Mouse (Mus musculus) monocyte, adult 5-6 weeks (primary cell): ENCODE data around the gene Gigyf1. TPM values are rescaled to one million over a fixed set of nuclear protein-coding genes. Genes with fewer than 3 reads are reported as not detected.

Experiments used
- ATAC-seq: fragments of 153-309, 156-312 bp; replicated peaks from 2 replicates; pipeline ENCODE4 v1.8.0; 2017; ENCODE audit warnings: mild to moderate bottlenecking; ENCODE audit not compliant: low TSS enrichment, insufficient number of reproducible peaks, severe bottlenecking, poor library complexity, low FRiP score
- total RNA-seq: library from RNA; stranded (forward); fragments of 200-1000, 200-491, 200-594 nt; gene quantifications from 3 replicates; pipeline ENCODE4 v1.2.3, GENCODE M21; 2017

Gigyf1 gene
- total RNA-seq, result 11.9 to 24.2 TPM (median 12.0 TPM) in 3 replicates

GRCm38 (mm10) chr5:137518436-137518835 is at the start of gene Gigyf1:
Gigyf1 (plus strand) TSS chr5:137518548.
- ATAC-seq, result no peak

DNA sequence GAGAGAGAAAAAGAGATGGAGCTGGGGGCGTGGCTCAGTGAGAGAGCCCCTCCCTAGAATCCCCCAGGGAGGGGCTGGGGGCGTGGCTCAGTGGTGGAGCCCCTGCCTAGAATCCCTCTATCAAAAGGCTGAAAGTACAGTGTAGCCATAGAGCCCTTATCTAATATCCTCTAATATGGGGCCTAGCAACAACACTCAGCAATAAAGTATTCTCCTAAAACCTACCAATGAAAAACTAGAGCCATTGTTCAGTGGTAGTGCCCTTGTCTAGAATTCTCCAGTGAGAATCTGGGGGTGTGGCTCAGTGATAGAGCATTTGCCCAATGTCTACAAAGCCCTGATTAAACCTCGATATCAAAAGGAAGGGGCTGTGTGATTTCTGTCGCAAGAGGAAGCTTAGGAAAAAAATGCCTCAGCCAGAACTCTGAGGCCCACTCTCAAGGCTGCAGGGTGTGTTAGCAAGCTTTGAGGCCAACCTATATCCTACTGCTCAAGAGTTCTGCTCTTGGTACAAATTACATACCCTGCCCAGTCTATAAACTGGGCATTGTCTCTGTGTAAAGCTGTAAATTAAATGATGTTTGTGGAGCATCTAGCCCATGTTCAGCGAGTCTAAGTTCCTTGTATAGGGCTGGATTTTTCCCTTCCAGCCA is 46.0 kb upstream of the Gigyf1 start:
- no peak for ATAC-seq

GRCm38 (mm10) chr5:137474351-137474750 is 44.0 kb upstream of the Gigyf1 start:
- ATAC-seq, result no peak

GRCm38 (mm10) chr5:137476964-137477363 is 41.4 kb upstream of the Gigyf1 start, which contains the start of gene Zan:
Zan (minus strand) TSS chr5:137477064.
- ATAC-seq, result no peak

DNA sequence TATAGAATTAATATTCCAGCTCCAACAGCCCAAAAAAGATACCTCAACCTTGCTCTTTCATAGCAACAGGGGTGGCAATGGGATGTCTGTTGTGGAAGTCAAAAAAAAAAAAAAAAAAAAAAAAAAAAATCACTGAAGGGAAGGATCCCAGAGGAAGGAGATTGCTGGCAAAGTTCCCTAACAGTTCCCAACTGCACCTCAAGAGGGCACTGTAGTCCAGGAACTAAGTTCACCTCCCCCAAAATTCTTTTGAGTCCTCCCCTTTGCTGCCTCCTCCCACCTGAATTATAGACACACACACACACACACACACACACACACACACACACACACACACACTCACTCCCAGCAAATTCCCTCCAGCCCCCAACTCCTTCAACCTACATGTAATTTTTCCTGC is 37.2 kb upstream of the Gigyf1 start:
- peak; percentile 63; the same call in 1 of the 2 replicates for ATAC-seq

GRCm38 (mm10) chr5:137481897-137482296 is 36.5 kb upstream of the Gigyf1 start:
- no peak for ATAC-seq

GRCm38 (mm10) chr5:137485071-137485850 is 33.1 kb upstream of the Gigyf1 start:
- ATAC-seq, result no peak

- ATAC-seq, result no peak
Observed at GRCm38 (mm10) chr5:137485851-137486155, 32.5 kb upstream of the Gigyf1 start.

GRCm38 (mm10) chr5:137487616-137488015 is 30.7 kb upstream of the Gigyf1 start:
- no peak for ATAC-seq

- ATAC-seq, result no peak
Observed at GRCm38 (mm10) chr5:137491559-137491958, 26.8 kb upstream of the Gigyf1 start.

- no peak for ATAC-seq
Observed at GRCm38 (mm10) chr5:137493831-137494230, 24.5 kb upstream of the Gigyf1 start.

DNA sequence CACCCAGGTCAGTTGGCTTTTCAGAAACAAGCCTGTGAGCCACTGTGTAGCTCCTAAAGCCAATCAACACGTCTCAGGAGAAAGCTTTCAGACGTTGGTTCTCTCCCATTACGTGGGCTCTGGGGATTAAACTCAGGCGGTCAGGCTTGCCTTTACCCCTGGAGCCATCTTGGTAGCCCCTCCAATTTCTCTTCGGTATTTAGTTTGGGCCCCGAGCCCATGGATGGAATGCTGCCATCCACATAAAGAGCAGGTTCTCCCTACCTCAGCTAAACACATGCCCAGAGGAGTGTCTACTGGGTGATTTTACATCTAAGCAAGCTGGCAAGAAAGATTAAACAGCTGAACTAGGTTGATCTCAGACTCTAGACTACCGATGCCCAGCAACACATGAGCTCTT is 18.2 kb upstream of the Gigyf1 start:
- ATAC-seq, result no peak

DNA sequence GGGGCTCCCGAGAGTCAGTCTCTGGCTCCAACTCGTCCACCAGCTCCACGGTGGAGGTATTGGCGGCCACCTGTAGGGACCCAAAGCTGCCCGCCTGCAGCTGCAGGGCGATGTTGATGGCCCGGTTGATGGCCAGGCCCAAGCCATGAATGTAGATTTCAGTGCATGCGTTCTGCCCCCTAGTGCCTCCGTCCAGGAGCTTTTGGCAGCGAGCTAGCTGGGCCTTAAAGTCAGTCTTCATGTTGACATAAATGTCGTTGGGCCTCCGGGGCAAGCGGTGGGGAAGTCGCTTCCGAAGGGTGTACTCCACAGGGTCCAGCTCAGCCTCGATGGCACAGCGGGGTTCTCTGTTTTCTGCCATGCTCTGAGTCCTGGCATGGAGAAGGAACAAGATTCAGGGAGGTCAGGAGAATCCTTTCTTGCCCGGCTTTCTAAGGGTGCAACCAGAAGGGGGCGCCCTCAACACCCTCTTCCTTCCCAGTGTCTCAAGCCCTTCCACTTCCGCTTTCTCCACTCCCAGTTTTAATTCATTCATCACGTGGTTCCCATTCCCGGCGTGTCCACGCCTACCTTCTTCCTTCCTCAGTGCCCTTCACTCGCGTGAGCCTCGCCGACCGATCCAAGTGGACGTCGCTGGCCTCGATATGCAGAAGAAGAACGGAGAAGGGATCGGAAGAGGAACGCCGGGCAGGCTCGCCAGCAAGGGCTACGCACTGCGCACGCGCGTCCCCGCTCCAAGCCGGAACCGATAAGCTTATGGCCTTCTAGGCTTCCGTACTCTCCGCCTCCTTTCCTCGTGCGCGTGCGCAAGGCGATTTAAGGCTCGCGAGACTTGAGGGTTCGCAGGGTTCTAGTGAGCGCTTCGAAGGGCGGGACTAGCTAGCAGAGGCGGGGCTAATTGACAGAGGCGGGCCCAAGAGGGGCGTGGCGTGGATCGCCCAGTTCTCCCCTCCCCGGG is 16.4 kb upstream of the Gigyf1 start, which contains the start of gene Pop7:
Pop7 (minus strand) TSS at position 810 of the 958 bp plus-strand sequence.
- ATAC-seq, result peak; percentile 85

DNA sequence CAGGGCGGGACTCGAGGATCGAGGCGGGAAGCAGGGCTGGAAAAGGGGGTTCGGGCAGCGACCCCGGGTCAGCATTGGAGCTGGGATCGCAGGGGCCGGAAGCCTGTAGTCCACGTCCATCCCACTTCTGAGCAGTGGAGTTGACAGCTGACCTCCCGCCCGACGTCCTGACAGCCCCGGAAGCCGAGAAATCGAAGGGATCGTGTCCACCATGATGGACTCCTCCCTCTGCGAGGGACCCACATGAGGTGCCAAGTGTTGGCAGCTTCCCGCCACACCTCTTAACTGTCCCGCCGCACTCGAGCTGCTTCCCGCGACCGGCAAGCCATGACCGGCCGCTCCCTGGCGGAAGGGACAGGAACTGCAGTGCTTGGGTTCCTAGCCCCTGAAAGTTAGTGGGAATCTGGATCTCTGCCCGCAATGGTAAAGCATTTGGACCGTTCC is 15.7 kb upstream of the Gigyf1 start:
- peak; percentile 57 for ATAC-seq

DNA sequence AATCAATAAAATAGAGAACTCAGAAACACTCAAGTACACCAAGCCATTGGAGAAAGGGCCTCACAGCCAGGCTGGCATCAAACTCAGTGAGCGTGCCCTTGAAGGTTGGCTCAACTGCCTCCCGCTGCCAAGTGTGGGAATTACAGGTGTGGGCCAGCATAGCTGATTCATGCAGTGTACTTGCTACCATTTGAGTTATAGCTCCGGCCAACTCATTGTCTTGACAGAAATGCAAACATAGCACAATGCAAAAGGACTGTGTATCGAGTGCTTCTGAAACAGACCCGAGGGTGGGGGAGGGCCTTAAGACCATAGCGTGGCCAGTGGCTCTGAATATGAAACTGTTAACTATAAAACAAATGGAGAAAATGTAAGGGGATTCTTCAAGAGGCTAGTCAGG is 14.3 kb upstream of the Gigyf1 start:
- no peak for ATAC-seq

DNA sequence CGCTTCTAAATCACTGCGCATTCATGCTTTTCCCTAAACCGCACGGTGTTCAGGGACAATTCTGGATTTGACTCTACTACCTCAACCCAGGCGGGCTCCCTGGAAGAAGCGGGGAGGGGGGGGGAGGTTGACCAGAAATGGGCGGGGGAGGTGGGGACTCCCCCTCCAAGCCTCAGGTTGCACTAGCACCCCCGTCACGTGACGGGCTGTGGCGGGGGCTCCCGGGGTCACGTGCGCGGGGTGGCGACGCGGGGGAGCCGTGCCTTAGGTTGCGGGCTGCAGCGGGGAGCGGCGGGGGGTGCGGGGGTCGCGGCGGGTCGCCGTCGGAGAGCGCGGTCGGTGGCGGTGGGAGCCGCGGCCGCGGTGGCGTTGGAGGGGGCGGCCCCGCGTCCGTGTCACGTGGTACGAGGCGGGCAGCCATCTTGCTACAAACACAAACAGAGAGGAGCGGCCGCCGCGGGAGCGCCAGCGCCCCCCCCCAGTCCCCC is 8.3 kb upstream of the Gigyf1 start:
- 0 out of 2 replicates have a peak, but pooled peaks have one; percentile 55 for ATAC-seq

- no peak for ATAC-seq
Observed at GRCm38 (mm10) chr5:137510573-137511390, 7.6 kb upstream of the Gigyf1 start.

DNA sequence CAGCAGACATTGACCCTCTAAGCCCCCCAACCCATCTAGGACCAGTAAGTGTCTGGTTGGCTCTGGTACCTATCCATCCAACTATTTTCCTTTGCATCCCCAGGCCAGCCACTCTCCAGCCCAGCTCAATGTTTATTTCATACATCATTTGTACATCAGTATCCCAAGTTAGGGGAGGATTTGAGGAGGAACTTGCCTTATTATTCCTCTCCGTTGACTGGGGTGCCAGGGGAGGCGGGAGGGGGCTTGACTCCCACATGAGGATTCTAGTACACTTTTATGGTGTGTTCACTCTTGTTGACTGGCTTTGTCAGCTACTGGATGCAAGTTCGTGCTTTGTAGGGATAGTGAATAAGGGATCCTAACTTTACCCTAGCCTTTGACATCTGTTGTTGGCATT is 6.6 kb upstream of the Gigyf1 start:
- no peak for ATAC-seq
